Mouse (Mus musculus): ENCODE data around the gene Itga2b.

- TF ChIP-seq POLR2A (IDR thresholded peaks at IDR 0.05; ENCODE audit: insufficient read depth, low read length) (no peak), CTCF (IDR thresholded peaks at IDR 0.05; ENCODE audit: low read depth, low read length) (no peak), EP300 (IDR thresholded peaks at IDR 0.05; ENCODE audit: insufficient read depth, low read depth, low read length) (no peak)
These were observed 40.3 kb upstream of the Itga2b start for GRCm38 (mm10) chr11:102510226-102510625.
